Mouse (Mus musculus) lung, embryonic 16.5 days (tissue): ENCODE measurements around the gene Gm16181. TPM values are rescaled to one million over a fixed set of nuclear protein-coding genes. Genes with fewer than 3 reads are reported as not detected.

ENCODE experiments used
- ATAC-seq: fragments of 200-750 bp; cut with Nextera tagmentation; 2 replicates; pipeline ENCODE4 v1.8.0; 2017; ENCODE audit warnings: low read depth, mild to moderate bottlenecking, moderate library complexity
- H3K27ac ChIP-seq: fragments of 300-500 bp; sonication (generic); 2 replicates; pipeline ENCODE4 v1.5.1; 2014; ENCODE audit warnings: mild to moderate bottlenecking, control low read depth, low read length
- H3K27me3 ChIP-seq: fragments of 300-500 bp; sonication (generic); 2 replicates; pipeline ENCODE4 v1.6.1; 2014; ENCODE audit warnings: low read depth, low read length, mixed read lengths; ENCODE audit not compliant: control insufficient read depth, insufficient read depth
- H3K36me3 ChIP-seq: fragments of 300-500 bp; sonication (generic); 2 replicates; pipeline ENCODE4 v1.6.1; 2014; ENCODE audit warnings: low read length; ENCODE audit not compliant: control insufficient read depth, insufficient read depth
- H3K4me1 ChIP-seq: fragments of 300-500 bp; sonication (generic); replicated peaks from 2 replicates; pipeline ENCODE4 v1.6.1; 2014; ENCODE audit warnings: low read length, mixed read lengths; ENCODE audit not compliant: control insufficient read depth, insufficient read depth
- H3K4me2 ChIP-seq: fragments of 300-500 bp; sonication (generic); 2 replicates; pipeline ENCODE4 v1.6.1; 2014; ENCODE audit warnings: low read depth, low read length, control low read depth
- H3K4me3 ChIP-seq: fragments of 300-500 bp; sonication (generic); 2 replicates; pipeline ENCODE4 v1.5.1; 2014; ENCODE audit warnings: mild to moderate bottlenecking, low read length, control low read depth
- H3K9ac ChIP-seq: fragments of 300-500 bp; sonication (generic); 2 replicates; pipeline ENCODE4 v1.6.1; 2014; ENCODE audit warnings: low read length, control low read depth
- H3K9me3 ChIP-seq: fragments of 300-500 bp; sonication (generic); 2 replicates; pipeline ENCODE4 v1.6.1; 2016; ENCODE audit warnings: low read length; ENCODE audit not compliant: control insufficient read depth
- WGBS: fragments of 180-500 bp; shearing (Covaris S2); extraction: QIAGEN DNeasy Blood & Tissue Kit; methylation state at CpG from one replicate; pipeline ENCODE4 v1.1.7; 2014; 5-methylcytosine and 5-hydroxymethylcytosine counted together
- polyA plus RNA-seq: library from polyadenylated mRNA; unstranded; fragments of >200 nt; fragmentation: Nextera tagmentation; extraction: Ambion mirVana; gene quantifications from 2 replicates; pipeline ENCODE4 v1.2.1, GENCODE M21; 2015

Gene Gm16181
- 1.2 TPM in 1 of 2 replicates, not detected in the other for polyA plus RNA-seq

GRCm38 (mm10) chr17:35220156-35220952, at the start of gene Gm16181:
Gene Gm16181 (plus strand): TSS chr17:35220834.
- Histone ChIP-seq H3K4me2 (no peak within 1 kb of the TSS), H3K9ac (no peak within 1 kb of the TSS)
- peak; percentile 56 for ATAC-seq

GRCm38 (mm10) chr17:35172445-35173234, 48.0 kb upstream of the Gm16181 start:
- H3K36me3 ChIP-seq, result no peaks in the 10 kb centered on the region
- H3K4me3 ChIP-seq, result no peak overlapping the region
- WGBS, result 55% methylated on average over 11 of the region's 11 CpGs
- H3K9me3 ChIP-seq, result no peaks in the 10 kb centered on the region
- no peak overlapping the region for H3K9ac ChIP-seq
- no peak overlapping the region for H3K27ac ChIP-seq
- no peaks in the 10 kb centered on the region for H3K4me1 ChIP-seq
- H3K27me3 ChIP-seq, result no peaks in the 10 kb centered on the region
- no peak overlapping the region for H3K4me2 ChIP-seq
- ATAC-seq, result no peak

More at GRCm38 (mm10) chr17:35220156-35220952, at the start of gene Gm16181:
- Histone ChIP-seq H3K27ac (peak within 1 kb of the TSS; percentile 77), H3K4me3 (no peak within 1 kb of the TSS), H3K36me3 (peaks cover 5% of the 10 kb centered on the region), H3K27me3 (no peaks in the 10 kb centered on the region), H3K4me1 (peaks cover 8% of the 10 kb centered on the region; the same call in 1 of the 2 replicates), H3K9me3 (no peaks in the 10 kb centered on the region)
- 57% methylated on average over 28 of the region's 28 CpGs for WGBS

GRCm38 (mm10) chr17:35173329-35173728, 47.3 kb upstream of the Gm16181 start:
- ATAC-seq, result no peak
- H3K4me2 ChIP-seq, result no peak overlapping the region
- H3K9me3 ChIP-seq, result no peaks in the 10 kb centered on the region
- WGBS, result 62% methylated on average over 3 of the region's 3 CpGs
- H3K9ac ChIP-seq, result no peak overlapping the region
- no peaks in the 10 kb centered on the region for H3K27me3 ChIP-seq
- no peaks in the 10 kb centered on the region for H3K36me3 ChIP-seq
- H3K4me3 ChIP-seq, result no peak overlapping the region
- H3K4me1 ChIP-seq, result no peaks in the 10 kb centered on the region
- H3K27ac ChIP-seq, result no peak overlapping the region

DNA sequence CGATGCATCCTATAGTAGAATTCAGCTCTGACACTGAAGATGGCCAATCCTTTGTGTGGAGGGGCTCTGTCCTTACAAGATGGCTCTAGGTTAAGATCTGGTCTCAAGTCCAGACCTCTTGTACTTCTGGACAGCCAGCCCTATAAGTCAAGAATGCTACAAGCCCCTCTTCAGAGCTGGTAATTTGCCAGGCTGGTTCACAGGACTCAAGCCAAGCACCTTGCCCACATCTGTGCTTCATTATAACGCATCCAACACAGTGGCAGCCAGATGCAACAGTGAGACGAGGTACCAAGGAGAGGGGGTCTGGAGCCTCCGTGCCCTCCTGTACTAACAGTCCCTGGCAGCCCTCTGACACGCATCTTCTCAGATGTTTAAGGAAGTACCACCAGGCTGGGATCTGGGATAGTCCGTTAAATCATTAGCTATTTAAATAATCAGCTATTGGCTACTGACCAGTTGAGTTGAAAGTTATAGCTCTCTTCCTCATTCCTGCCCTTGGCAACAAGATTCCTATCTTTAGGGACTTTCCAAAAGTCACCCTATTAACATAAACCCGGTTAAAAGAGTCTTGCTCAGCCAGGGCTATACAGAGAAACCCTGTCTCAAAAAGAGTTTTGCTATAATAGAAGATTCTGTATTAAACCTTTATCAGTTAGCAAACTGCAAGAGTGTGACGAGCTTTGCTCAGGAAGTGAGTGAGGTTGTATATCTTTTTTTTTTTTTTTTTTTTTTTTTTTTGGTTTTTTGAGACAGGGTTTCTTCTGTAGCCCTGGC, 46.2 kb upstream of the Gm16181 start:
- H3K9me3 ChIP-seq, result no peaks in the 10 kb centered on the region
- no peak overlapping the region for H3K27ac ChIP-seq
- no peak overlapping the region for H3K9ac ChIP-seq
- H3K4me1 ChIP-seq, result no peaks in the 10 kb centered on the region
- no peak overlapping the region for H3K4me3 ChIP-seq
- no peak overlapping the region for H3K4me2 ChIP-seq
- no peaks in the 10 kb centered on the region for H3K27me3 ChIP-seq
- H3K36me3 ChIP-seq, result no peaks in the 10 kb centered on the region
- ATAC-seq, result no peak
- 53% methylated on average over 8 of the region's 8 CpGs for WGBS

DNA sequence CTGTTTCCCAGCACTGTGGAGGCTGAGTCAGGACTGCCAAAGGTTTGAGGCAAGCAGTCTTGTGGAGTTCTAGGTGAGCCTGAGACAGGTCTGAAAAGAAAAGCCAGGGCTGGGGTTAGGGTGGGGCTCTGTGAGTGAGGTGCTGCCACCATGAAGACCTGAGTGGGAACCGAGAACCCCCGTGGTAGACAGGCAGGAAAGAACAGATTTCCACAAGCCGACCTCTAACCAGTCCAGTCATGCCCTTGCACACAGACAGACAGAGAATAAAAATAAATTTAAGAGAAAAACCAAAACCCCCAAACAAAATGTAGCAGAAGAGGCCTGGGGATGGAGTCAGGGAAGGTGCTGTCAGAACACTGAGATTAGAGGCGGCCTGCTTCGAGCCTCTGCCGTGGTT, 45.3 kb upstream of the Gm16181 start:
- H3K4me2 ChIP-seq, result no peak overlapping the region
- H3K9me3 ChIP-seq, result no peaks in the 10 kb centered on the region
- WGBS, result 66% methylated on average over 6 of the region's 6 CpGs
- H3K36me3 ChIP-seq, result no peaks in the 10 kb centered on the region
- H3K4me3 ChIP-seq, result no peak overlapping the region
- no peak overlapping the region for H3K9ac ChIP-seq
- no peak overlapping the region for H3K27ac ChIP-seq
- H3K4me1 ChIP-seq, result no peaks in the 10 kb centered on the region
- ATAC-seq, result no peak
- H3K27me3 ChIP-seq, result no peaks in the 10 kb centered on the region

- ATAC-seq, result no peak
- Histone ChIP-seq H3K9ac (no peak within 1 kb of the TSS), H3K9me3 (no peaks in the 10 kb centered on the region), H3K4me3 (no peak within 1 kb of the TSS), H3K4me2 (no peak within 1 kb of the TSS), H3K27ac (no peak within 1 kb of the TSS), H3K4me1 (no peaks in the 10 kb centered on the region), H3K36me3 (no peaks in the 10 kb centered on the region), H3K27me3 (no peaks in the 10 kb centered on the region)
- 39% methylated on average over 2 of the region's 2 CpGs for WGBS
These were observed 44.7 kb upstream of the Gm16181 start, which contains the start of gene Aif1 for GRCm38 (mm10) chr17:35175968-35176367. Gene Aif1 (minus strand): TSS chr17:35176068.

GRCm38 (mm10) chr17:35178528-35178927, 42.1 kb upstream of the Gm16181 start:
- no peak overlapping the region for H3K9ac ChIP-seq
- H3K27ac ChIP-seq, result no peak overlapping the region
- 8% methylated on average over 5 of the region's 5 CpGs for WGBS
- no peaks in the 10 kb centered on the region for H3K4me1 ChIP-seq
- no peaks in the 10 kb centered on the region for H3K36me3 ChIP-seq
- no peaks in the 10 kb centered on the region for H3K9me3 ChIP-seq
- no peaks in the 10 kb centered on the region for H3K27me3 ChIP-seq
- H3K4me2 ChIP-seq, result no peak overlapping the region
- H3K4me3 ChIP-seq, result no peak overlapping the region
- ATAC-seq, result peak; percentile 86

DNA sequence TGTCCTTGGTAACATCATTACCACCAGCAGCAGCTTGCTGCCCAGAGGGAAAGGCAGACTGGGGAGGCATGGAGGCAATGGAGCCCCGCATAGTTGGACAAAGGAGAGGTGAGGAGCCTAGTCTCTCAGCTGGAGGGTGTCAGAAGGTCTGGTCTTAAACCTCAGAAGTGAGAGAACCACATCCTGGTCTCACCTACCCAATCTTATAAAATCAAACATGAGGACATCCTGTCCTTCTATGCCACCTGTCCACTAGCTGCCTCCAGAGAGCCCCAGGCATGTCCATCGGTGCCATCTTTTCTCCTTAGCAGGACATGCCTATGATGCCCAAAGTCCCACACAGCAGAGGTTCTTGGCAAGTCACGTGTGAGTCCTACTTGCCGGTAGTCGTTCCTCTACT, 40.5 kb upstream of the Gm16181 start:
- Histone ChIP-seq H3K4me2 (no peak overlapping the region), H3K36me3 (no peaks in the 10 kb centered on the region), H3K27ac (no peak overlapping the region), H3K4me3 (no peak overlapping the region), H3K9ac (no peak overlapping the region), H3K4me1 (no peaks in the 10 kb centered on the region), H3K9me3 (no peaks in the 10 kb centered on the region), H3K27me3 (no peaks in the 10 kb centered on the region)
- ATAC-seq, result no peak
- WGBS, result 80% methylated on average over 5 of the region's 5 CpGs
